Mouse (Mus musculus) R1 (cell line): ENCODE results near the gene Zfp362.

Experiments used
- DNase-seq: peaks from one replicate; pipeline ENCODE4 v3.0.0-alpha.2; 2018; ENCODE audit warnings: low read depth, low spot score

The Zfp362 gene

DNA sequence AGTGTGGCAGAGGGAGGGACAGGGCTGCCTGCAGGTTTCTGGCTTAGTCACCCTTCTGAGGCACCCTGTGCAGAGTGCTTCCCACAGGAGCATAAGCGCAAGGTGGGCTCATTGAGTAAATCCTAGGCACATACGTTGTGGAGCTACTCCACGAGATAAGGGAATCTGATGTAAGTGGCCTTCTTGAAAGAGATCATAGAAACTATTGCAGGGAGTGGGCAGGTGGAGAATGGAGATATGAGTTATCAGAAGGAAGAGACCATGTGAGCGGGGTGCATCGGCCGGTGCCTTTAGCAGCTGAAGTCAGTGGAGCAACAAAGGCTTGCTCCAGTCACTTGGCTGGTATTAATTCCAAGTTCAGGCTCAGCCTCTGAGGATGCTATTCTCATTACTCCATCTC, 45.8 kb downstream of the Zfp362 start:
- DNase-seq: no peak

DNA sequence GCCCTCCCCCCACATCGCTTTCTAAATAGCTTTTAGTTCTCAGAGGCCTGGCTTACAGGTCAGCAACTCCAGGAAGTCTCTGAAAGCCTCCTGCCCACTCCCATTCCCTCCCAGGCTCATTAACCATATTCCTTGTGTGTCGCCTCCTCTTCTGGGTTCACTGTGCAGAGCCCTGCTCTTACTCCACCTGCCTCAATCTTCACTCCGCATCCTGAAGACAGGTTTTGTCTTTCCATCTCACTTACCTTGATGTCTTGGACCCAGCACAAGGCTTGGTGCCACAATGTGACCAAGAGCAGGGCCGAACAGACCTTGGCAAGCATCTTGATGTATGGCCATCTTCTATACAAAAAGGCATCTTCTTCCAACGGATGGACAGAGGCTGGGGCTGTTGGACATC, 46.6 kb downstream of the Zfp362 start:
- DNase-seq: no peak

DNA sequence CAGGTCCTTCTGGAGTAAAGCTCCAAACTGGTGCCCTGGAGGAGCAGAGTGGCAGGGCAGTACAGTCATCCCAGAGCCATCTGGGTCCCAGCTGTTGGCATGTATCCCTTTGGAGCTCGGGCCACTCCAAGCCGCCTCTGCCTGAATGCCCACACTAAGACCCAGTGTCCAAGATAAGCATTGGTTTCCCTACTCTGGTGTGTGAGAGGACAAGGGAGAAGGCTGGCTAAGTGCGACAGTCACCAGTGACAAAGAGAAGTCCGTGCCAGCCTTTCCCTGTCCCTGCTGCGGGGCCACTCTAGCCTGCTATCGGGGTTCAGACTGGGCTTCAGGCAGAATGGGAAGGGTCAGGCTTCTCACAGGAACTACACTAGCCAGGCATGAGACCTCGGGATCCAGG, 49.9 kb downstream of the Zfp362 start:
- DNase-seq: no peak

DNA sequence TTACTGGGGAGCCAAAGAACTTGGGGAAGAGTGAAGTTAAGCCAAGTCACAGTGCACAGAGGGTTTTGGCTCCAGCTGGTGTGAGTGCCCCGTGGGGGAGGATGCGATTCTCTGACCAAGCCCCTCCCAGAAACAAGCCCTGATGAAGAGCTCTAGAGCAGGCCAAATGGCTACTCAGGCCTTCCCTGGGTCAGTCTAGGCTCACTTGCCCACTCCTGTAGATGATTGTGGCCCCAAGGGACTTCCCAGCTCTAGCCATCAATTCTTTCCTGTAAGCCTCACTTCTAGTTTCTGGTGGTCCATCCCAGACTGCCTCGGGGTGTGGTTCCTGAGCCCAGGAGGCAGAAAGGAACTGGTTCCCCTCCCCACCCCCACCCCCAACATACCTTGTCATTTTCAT, 50.8 kb downstream of the Zfp362 start, which contains the start of gene A3galt2:
Gene A3galt2 (plus strand): TSS at position 301 of the 400 bp plus-strand sequence.
- no peak for DNase-seq

DNA sequence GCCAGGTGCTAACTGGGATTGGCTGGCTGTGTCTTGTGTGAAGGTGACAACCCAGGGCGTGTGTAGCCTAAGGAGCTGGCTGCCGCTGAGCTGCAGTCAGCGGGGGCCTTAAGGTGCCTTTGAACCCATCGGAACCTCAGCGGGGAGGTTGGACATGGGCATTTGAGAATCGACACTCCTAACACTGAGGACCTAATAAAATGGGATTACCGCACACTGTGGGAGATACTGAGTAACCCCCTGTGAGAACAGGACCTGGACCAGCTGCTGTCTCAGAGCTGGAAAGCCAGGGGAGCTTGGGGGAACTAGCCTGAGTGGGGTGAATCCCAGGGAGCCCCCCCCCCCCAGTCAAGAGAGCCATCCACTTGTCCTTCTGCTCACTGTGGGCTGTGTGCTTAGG, 52.3 kb downstream of the Zfp362 start:
- DNase-seq: no peak

DNA sequence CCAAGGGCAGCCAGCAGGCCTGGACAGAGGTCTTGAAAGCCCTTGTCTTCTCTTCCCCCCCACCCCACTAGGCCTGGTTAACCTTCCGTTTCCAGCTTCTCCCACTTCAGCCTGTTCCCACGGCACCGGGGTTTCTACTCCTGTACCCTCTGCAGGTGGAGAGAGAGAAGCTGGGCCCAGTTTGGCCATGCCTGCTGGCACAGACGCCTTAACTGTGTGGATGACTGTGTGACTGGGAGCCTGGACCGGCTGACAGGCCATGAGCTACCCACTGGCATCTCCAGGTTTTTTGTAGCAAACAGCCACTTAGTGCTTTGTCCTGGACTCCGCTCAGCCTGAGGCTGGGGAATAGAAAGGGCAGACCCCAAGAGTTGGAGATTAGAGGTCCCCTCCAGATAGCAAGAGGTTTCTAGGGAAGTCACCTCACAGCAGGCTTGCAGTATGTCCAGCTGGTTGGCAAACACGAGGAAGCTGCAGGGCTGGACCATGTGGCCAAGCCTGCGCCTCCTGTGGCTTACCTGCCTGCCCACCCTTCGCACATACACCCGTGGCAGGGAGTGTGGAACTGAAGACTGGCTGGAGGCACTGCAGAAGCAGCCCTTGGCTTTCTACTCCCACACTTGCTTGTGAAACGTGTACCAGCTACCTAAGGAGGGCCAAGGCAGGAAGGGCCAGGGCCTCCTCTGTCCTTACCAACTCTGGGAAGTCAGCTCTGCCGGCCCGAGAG, 53.7 kb downstream of the Zfp362 start:
- DNase-seq: no peak

DNA sequence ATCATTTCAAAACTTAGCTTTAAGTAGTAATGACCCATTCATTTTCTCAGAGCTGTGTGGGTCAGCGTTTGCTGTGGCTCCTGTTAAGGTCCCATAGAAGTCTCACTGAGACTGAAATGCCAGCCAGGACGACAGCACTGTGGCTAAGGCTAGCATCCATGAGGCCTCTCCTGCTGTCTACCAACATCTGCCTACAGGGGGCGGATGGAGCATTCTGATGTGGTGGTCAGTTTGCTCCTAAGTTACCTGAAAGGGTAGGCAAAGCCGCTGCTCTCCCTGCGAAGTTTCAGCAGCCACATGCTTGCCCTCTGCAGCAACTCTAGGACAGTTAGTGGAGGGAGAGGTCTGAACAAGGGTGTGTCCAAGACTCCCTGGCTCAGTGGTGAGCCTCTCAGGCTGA, 54.8 kb downstream of the Zfp362 start:
- DNase-seq: peak; percentile 46

DNA sequence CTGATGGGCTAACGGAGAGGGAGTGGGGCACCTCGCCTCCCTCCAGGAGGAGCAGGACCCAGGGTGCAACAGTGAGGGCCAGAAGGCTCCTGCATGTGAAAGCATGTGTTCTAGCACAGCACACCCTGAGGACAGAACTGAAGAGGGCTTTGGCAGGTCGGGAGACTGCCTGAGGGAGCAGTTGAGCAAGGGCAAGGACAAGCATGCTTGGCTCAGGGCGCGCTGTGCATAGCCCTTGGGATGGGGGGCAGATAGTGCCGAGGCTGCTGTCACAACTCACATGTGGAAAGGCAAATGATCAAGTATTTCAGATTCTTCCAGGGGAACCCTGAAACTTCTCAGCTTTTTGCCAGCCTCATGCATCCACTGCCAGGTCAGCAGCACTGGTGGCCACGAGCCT, 57.5 kb downstream of the Zfp362 start:
- no peak for DNase-seq

DNA sequence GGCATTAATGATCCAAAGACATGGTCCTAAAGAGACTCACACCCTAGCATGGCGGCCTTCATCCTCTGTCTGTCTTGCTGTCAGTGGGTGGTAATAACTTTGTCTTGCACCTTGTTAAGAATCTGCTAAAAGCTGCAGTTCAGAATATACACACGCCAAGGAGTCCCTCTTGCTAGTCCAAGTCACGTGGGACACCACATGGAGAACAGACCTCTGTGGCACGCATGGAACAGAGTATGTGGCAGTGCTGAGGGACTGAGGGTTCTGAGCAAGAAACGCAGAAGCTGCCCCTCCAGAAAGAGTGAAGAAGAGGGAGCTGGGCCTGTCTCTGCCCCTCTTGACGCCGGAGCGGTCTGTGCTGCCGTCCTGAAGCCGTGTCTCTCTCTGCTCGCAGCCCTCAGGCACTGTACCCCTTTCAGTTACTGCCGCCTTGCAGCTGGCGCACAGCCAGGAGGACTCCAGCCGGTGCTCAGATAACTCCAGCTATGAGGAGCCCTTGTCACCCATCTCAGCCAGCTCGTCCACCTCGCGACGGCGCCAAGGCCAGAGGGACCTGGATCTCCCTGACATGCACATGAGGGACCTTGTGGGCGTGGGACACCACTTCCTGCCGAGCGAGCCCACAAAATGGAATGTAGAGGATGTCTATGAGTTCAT, 58.1 kb downstream of the Zfp362 start:
- no peak for DNase-seq

DNA sequence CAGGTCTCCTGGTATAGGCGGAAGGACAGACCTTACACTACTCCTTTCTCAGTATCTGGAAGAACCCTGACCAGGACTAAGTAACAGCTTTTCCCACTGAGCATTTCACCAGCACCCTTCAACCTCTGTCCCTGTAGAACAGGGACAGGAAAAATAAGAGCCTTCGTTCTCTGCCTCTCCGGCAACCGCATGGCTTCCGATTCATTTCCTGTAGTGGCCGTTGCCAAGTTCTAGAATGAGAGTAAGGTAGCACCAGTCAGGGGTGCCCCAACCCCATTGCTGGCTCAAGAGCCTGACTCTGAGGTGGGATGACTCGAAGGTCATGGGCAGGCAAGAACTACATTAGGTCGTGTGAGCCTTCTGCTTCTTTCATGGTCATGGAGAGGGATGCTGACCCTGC, 60.7 kb downstream of the Zfp362 start:
- DNase-seq: no peak

DNA sequence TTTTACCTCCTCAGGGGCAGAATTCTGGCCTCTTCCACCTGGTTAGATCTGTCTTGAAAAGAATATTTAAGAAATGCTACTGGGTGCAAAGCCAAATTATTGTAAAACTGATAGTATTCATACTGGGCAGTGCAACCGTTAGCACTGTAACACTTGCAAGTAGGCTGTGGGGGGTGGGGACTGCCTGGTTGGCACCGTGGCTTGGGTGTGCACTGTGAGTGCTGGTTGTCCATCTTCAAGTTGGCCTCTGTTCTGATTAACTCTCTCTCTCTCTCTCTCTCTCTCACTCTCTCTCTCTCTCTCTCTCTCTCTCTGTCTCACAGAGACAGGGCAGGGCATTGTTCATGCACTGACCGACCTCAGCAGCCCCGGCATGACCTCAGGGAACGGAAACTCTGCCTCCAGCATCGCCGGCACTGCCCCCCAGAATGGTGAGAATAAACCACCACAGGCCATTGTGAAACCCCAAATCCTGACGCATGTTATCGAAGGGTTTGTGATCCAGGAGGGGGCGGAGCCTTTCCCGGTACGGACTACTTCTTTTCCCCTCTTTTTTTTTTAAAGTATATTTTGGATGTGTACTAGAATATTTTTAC, 62.7 kb downstream of the Zfp362 start:
- no peak for DNase-seq

DNA sequence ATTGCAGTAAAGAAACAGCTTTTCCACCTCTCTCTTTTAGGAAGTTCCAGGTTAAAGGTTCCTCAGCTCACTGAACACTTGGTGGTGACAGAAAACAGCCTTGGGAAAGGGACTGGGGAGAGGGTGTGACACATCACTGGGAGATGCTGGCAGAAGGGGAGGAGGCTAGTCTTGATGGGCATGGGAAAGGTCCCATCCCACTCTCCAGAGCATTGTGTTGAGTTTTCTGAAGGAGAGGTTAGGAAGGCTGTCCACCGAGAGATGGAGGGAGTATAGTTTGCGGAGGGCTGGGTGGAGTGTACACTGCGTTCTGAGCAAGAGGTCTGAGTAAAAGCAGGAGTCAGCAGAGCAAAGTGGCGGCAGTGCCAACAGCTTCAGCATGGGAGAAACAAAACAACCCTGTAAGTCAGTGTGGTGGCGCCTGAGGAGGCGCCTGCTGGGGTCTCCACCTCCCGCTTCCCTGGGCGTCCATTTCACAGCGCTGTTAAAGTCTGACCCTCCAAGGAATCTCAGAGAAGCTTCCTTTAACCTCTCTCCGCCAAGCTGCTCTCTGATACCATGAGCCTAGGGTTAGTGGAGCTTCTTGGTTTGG, 63.4 kb downstream of the Zfp362 start:
- DNase-seq: no peak

DNA sequence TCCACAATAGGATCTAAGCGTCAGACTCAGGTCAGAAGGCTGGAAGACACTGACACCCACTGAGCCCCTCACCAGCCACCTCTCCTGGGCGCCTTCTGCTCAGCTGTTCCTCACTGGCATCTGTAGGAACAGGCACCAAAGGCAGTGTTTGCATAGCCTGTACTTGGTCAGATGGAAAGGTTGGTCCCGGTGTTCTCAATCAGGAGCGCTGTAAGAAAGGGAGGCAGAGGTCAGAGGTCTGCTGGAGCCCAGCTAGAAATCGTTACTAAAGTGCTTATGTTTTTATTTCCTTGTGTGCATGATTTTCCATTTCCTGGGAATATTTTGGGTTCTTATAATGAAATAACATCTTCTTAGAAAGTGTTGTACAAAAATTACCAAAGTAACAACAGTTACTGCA, 63.9 kb downstream of the Zfp362 start:
- no peak for DNase-seq

DNA sequence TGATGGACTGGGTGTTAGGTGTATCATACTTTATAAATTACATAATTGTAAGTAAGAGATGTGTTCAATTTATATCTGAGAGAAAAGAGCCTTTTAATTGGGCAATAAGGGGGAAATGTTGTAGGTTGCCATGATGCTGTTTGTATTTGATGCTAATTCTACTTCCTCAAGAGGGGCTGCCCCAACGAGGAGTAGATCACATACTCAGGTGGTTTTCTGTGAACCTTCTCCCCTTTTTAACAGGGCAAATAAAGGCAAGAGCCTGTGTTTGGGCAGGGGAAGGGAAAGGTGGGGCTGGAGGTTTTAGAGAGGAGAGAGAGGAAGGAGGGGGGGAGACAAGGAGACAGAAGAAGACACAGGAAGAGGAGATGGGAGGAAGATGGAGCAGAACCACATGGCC, 65.0 kb downstream of the Zfp362 start:
- no peak for DNase-seq

DNA sequence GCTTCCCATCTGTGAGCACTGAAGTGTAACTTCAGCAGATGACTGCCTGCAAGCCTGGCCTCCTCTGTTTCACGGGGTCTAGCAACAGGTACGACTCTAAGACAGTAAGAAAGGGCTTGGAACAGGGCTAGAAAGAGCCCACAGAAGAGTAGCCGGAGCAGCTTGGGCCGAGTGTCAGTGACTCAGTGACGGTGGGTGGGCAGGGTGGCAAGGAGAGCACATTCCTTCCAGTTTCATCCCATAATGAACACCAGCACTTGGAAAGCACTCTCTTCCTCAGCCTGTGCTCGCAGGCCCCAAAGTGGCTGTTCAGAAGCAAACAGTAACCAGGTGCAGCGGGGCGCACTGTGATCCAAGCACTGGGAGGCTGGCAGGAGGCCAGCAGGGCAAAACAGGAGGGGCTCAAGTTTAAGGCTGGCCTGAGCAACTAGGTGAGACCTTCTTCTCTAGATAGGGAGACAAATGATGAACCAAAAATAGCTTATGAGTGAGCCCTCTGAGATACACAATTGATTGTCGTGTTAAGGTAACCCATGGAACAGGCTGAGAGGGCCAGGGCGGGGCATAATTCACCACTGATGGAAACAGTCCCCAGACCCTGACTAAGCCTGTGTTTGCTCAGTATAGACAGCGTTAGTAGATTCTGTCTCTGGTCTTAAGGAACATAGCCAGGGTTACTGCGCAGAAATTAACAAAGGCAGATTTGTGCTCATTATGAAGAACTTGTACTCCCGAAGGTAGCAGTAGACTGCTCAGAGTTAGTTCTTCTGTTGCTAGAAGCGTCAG, 67.8 kb downstream of the Zfp362 start:
- peak; percentile 39 for DNase-seq

DNA sequence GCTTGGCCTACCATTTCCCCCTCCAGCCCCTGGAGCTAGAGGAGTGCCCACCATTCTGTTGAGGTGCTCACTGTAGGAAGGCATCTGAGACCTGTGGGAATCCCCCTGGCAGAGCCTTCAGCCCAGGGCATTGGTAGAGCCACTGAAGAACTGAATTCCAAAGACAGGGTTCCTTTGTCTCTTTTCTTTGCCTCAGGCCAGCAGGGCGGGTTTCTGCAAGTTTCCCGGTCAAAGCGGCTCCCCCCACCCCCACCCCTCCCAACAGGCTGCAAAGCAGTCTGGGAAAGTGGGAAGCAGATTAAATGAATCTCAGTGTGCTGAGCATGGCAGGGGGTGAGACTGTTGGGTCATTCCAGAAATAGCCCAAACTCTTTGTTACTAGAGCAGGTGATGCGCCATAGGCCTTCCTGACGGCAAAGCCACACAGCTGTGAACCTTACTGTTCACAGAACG, 68.7 kb downstream of the Zfp362 start:
- peak; percentile 93 for DNase-seq

DNA sequence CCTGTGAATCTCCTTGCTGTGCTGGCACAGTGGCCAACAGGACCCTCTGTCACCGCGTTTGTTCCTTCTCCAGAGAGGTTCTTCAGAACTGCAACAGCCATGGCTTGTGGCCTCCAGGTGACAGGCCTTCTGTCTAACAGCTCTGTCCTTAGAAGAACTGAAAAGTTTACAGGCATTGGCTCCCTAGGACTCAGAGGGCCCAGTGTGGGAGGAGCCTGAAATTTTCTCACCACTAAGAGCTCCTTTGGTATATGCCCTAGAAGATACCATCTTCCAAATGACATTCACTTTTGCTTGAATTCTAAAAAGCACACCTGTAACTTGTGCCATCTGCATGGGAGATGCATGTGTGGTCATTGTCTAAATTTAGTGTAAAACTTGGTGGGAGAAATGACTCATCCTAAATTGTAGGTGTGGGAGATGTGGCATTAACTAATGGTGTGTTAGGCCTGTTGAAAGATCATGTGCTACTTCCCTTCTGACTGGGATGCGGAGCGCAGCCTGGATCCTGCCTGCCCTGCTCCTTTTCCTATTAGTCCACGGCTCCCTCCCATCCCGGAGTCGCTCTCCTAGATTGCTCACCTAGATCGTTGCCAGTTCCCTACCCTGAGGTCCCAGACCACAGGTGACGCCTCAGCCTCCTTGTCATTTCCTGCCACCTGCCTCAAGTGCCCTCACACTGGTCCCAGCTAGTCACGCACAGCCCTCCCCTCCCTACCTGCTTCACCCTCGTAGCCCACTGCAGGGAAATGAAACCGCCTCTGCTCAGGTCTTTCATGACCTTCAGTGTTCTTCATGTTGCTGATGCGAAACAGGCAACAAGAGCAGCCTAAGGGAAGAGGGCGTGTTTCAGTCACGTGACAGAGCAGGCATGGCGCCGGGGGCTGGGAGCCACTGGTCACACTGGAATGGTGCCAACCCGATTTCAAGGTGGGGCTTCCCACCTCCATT, 70.8 kb downstream of the Zfp362 start:
- peak; percentile 65 for DNase-seq

DNA sequence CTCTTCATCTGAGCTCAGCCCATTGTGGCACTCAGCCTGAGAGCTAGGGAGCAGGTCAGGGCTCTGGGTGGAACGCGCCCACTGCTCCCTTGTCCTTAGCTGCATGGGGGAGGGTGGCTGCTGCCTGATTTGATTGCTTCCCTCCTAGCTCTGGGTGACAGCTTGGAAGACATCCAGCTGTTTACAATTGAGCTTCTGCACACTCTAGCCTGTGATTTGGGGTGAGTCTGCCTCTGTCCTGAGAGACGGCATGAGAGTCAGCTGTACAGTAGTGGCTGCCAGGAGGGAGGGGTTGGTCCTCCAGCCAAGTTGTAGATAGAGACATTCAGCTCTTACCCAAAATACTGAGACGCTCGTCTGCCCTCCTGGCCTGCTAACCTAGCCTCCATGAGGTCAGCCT, 71.6 kb downstream of the Zfp362 start:
- DNase-seq: no peak

DNA sequence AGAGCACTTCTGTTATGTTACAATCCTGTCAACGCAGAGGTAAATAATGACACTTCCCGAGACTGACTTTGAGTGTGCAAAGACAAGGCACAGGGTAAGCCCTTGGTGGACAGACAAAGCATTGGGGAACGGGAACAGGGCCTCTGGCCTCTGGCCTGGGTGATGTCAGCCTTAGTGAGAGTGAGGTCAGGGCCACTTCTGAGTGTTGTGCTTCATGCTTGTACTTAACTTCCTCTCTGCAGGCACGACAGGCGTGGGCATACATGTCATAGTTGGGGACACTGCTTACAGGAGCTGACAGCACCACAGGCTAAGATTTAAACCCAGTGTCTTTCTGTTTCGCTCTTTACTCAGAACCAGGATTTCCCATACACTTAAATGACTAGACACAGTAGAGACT, 72.3 kb downstream of the Zfp362 start:
- no peak for DNase-seq

DNA sequence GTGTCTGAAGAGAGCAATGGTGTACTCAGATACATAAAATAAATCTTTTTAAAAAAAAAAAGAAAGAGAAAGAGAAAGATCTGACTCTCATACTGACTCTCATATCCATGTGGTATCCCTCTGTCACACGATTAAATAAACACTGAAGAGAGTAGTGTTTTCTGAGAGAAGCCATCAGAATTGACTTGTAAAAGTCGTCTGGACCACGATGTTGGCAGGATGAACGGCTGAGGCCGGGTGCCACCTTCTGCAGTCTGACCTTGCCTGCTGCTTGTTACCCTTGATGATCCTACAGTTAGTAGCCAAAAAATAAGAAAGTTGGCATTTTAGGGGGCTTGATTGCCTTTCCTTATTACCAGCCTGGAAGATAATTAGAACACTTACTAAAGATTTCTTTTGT, 73.1 kb downstream of the Zfp362 start:
- no peak for DNase-seq

DNA sequence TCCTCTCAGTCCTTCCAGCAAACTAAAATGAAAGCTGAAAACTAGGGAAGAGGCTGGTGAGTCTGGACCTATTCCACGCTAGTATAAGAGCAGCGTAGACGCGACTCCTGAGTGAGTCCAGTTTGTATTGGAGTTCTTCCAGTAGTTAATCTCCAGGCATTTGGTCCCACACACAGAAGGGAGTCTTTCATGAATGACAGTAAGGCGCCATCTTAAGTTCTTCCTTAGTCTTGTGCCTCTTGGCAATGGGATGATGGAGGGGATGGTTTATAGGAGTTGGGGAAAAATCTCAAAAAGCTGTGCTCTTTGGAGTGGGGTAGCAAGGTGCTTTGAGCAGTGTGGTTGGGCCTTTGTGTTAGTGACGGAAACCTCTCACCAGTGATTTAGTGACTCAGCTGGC, 75.6 kb downstream of the Zfp362 start:
- no peak for DNase-seq
